Mouse (Mus musculus) adipocyte (in vitro differentiated cells): ENCODE results near the gene Gm525.
A peak's percentile ranks its signal among the peaks of the same experiment; 100 is the strongest.
"Not testable (repeated sequence)": the region's sequence is repeated elsewhere in the genome, so short reads cannot be mapped to it uniquely, and the experiment has no call there.

Experiments used
- DNase-seq: peaks from one replicate; pipeline ENCODE4 v3.0.0-alpha.2; 2016; ENCODE audit warnings: low spot score

Gm525 gene

GRCm38 (mm10) chr11:89097292-89097691, 23.7 kb downstream of the Gm525 start:
- DNase-seq = not testable (repeated sequence)

GRCm38 (mm10) chr11:89098083-89098835, 24.6 kb downstream of the Gm525 start:
- no peak for DNase-seq

- no peak for DNase-seq
These were observed 25.3 kb downstream of the Gm525 start for GRCm38 (mm10) chr11:89098930-89099329.

- DNase-seq = peak; percentile 56
These were observed 26.8 kb downstream of the Gm525 start for GRCm38 (mm10) chr11:89100403-89100802.

- no peak for DNase-seq
These were observed 27.2 kb downstream of the Gm525 start for GRCm38 (mm10) chr11:89100826-89101321.

- no peak for DNase-seq
These were observed 29.5 kb downstream of the Gm525 start for GRCm38 (mm10) chr11:89103166-89103565.

- no peak for DNase-seq
These were observed 31.6 kb downstream of the Gm525 start for GRCm38 (mm10) chr11:89105211-89105610.

GRCm38 (mm10) chr11:89105823-89106222, 32.2 kb downstream of the Gm525 start:
- no peak for DNase-seq

GRCm38 (mm10) chr11:89107180-89107807, 33.7 kb downstream of the Gm525 start:
- no peak for DNase-seq

- no peak for DNase-seq
These were observed 50.8 kb downstream of the Gm525 start for GRCm38 (mm10) chr11:89124411-89124810.

- DNase-seq = no peak
These were observed 57.2 kb downstream of the Gm525 start for GRCm38 (mm10) chr11:89130856-89131255.

- DNase-seq = no peak
These were observed 58.8 kb downstream of the Gm525 start for GRCm38 (mm10) chr11:89132406-89132805.

- no peak for DNase-seq
These were observed 60.6 kb downstream of the Gm525 start for GRCm38 (mm10) chr11:89134211-89134610.

- DNase-seq = no peak
These were observed 64.3 kb downstream of the Gm525 start for GRCm38 (mm10) chr11:89137915-89138314.
